Mouse (Mus musculus) stomach, postnatal 0 days (tissue): Measurements from ENCODE around the gene Cldn14. TPM values are rescaled to one million over a fixed set of nuclear protein-coding genes. Genes with fewer than 3 reads are reported as not detected.

Source experiments
- ATAC-seq: fragments of 200-750 bp; cut with Nextera tagmentation; 2 replicates; pipeline ENCODE4 v1.8.0; 2017; ENCODE audit not compliant: low FRiP score, low TSS enrichment
- DNase-seq: peaks from one replicate; pipeline ENCODE4 v3.0.0-alpha.2; 2016; ENCODE audit warnings: low spot score
- H3K27ac ChIP-seq: fragments of 300-500 bp; sonication (generic); replicated peaks from 2 replicates; pipeline ENCODE4 v1.5.1; 2014; ENCODE audit warnings: mild to moderate bottlenecking, control low read depth
- H3K27me3 ChIP-seq: fragments of 300-500 bp; sonication (generic); 2 replicates; pipeline ENCODE4 v1.6.1; 2014; ENCODE audit warnings: low read length; ENCODE audit not compliant: control insufficient read depth, insufficient read depth
- H3K36me3 ChIP-seq: fragments of 300-500 bp; sonication (generic); 2 replicates; pipeline ENCODE4 v1.6.1; 2014; ENCODE audit warnings: low read length, mixed read lengths; ENCODE audit not compliant: control insufficient read depth, insufficient read depth
- H3K4me1 ChIP-seq: fragments of 300-500 bp; sonication (generic); replicated peaks from 2 replicates; pipeline ENCODE4 v1.6.1; 2014; ENCODE audit warnings: antibody characterized with exemption; ENCODE audit not compliant: control insufficient read depth, insufficient read depth
- H3K4me2 ChIP-seq: fragments of 300-500 bp; sonication (generic); replicated peaks from 2 replicates; pipeline ENCODE4 v1.6.1; 2014; ENCODE audit warnings: low read depth, mild to moderate bottlenecking, control low read depth, moderate library complexity
- H3K4me3 ChIP-seq: fragments of 300-500 bp; sonication (generic); 2 replicates; pipeline ENCODE4 v1.5.1; 2014; ENCODE audit warnings: low read depth, low read length, control low read depth
- H3K9ac ChIP-seq: fragments of 300-500 bp; sonication (generic); 2 replicates; pipeline ENCODE4 v1.6.1; 2014; ENCODE audit warnings: mild to moderate bottlenecking, low read length, control low read depth, mixed read lengths
- H3K9me3 ChIP-seq: fragments of 300-500 bp; sonication (generic); 2 replicates; pipeline ENCODE4 v1.6.1; 2016; ENCODE audit warnings: low read length; ENCODE audit not compliant: control insufficient read depth
- CTCF ChIP-seq: IDR thresholded peaks from 2 replicates; pipeline ENCODE4 v1.5.1; 2016; ENCODE audit warnings: antibody characterized with exemption, low read depth, mild to moderate bottlenecking, moderate library complexity
- EP300 ChIP-seq: optimal IDR thresholded peaks from 2 replicates; pipeline ENCODE3; 2016; ENCODE audit warnings: antibody characterized with exemption
- WGBS: fragments of 180-500 bp; shearing (Covaris S2); extraction: QIAGEN DNeasy Blood & Tissue Kit; methylation state at CpG from one replicate; pipeline ENCODE4 v1.1.7; 2014; 5-methylcytosine and 5-hydroxymethylcytosine counted together
- polyA plus RNA-seq: library from polyadenylated mRNA; unstranded; fragments of >200 nt; fragmentation: Nextera tagmentation; extraction: Ambion mirVana; gene quantifications from 2 replicates; pipeline ENCODE4 v1.2.1, GENCODE M21; 2015

Cldn14 gene
- polyA plus RNA-seq, 1 experiment from 2014 or later = 0.10 TPM

GRCm38 (mm10) chr16:93979316-93979715 lies 29.3 kb downstream of the Cldn14 start:
- TF ChIP-seq CTCF (no peak), EP300 (no peak)
- H3K9ac ChIP-seq = no peak overlapping the region
- H3K4me1 ChIP-seq = no peaks in the 10 kb centered on the region
- no peak overlapping the region for H3K4me2 ChIP-seq
- H3K27me3 ChIP-seq = no peaks in the 10 kb centered on the region
- DNase-seq = no peak
- WGBS = 53% methylated on average over 2 of the region's 2 CpGs
- H3K27ac ChIP-seq = no peak overlapping the region
- ATAC-seq = peak; percentile 53
- H3K36me3 ChIP-seq = no peaks in the 10 kb centered on the region
- no peak overlapping the region for H3K4me3 ChIP-seq
- H3K9me3 ChIP-seq = no peaks in the 10 kb centered on the region

- TF ChIP-seq CTCF = no peak
- no peak for TF ChIP-seq EP300
- no peak for ATAC-seq
- Histone ChIP-seq H3K9ac (no peak overlapping the region), H3K27ac (no peak overlapping the region), H3K4me3 (no peak overlapping the region), H3K4me2 (no peak overlapping the region), H3K4me1 (no peaks in the 10 kb centered on the region), H3K9me3 (no peaks in the 10 kb centered on the region), H3K36me3 (no peaks in the 10 kb centered on the region), H3K27me3 (no peaks in the 10 kb centered on the region)
- WGBS = 88% methylated on average over 6 of the region's 6 CpGs
- DNase-seq = no peak
These were observed 31.1 kb downstream of the Cldn14 start for GRCm38 (mm10) chr16:93977587-93977986.

- no peaks in the 10 kb centered on the region for H3K9me3 ChIP-seq
- no peaks in the 10 kb centered on the region for H3K36me3 ChIP-seq
- no peak overlapping the region for H3K27ac ChIP-seq
- H3K4me2 ChIP-seq = no peak overlapping the region
- TF ChIP-seq EP300 = no peak
- peak; percentile 74 for TF ChIP-seq CTCF
- H3K9ac ChIP-seq = no peak overlapping the region
- H3K27me3 ChIP-seq = no peaks in the 10 kb centered on the region
- H3K4me1 ChIP-seq = no peaks in the 10 kb centered on the region
- ATAC-seq = no peak
- DNase-seq = no peak
- H3K4me3 ChIP-seq = no peak overlapping the region
- WGBS = 36% methylated on average over 3 of the region's 3 CpGs
These were observed 31.7 kb downstream of the Cldn14 start for GRCm38 (mm10) chr16:93976907-93977306.

DNA sequence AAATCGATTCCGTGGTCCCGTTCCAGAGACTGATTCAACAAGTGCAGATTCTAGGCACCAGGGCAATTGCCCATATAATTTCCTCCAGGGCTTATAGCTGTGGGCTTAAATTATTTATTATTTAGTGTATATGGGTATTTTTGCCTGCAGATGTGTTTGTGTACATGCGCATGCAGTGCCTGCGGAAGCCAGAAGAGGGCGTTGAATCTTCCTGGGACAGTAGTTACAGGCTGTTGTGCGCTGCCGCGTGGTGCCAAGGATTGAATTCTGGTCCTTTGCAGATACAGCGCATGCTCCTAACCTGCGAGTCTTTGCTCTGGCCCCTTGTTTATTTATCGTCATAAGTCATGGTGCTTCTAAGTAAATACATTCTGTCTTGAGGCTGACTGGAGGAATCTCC lies 33.2 kb downstream of the Cldn14 start:
- 81% methylated on average over 12 of the region's 12 CpGs for WGBS
- Histone ChIP-seq H3K9ac (no peak overlapping the region), H3K4me3 (no peak overlapping the region)

GRCm38 (mm10) chr16:93974278-93974677 lies 34.4 kb downstream of the Cldn14 start:
- Histone ChIP-seq H3K9ac (no peak overlapping the region), H3K4me2 (no peak overlapping the region), H3K4me1 (no peaks in the 10 kb centered on the region), H3K36me3 (no peaks in the 10 kb centered on the region), H3K4me3 (no peak overlapping the region), H3K9me3 (no peaks in the 10 kb centered on the region), H3K27me3 (no peaks in the 10 kb centered on the region), H3K27ac (no peak overlapping the region)
- DNase-seq (no peak), ATAC-seq (no peak)
- 63% methylated on average over 8 of the region's 8 CpGs for WGBS
- no peak for TF ChIP-seq CTCF
- TF ChIP-seq EP300 = no peak

More for the DNA sequence above, 33.2 kb downstream of the Cldn14 start:
- TF ChIP-seq CTCF (peak; percentile 21; the same call in 1 of the 2 replicates), EP300 (no peak)
- DNase-seq = no peak
- Histone ChIP-seq H3K9me3 (no peaks in the 10 kb centered on the region), H3K4me2 (no peak overlapping the region), H3K36me3 (no peaks in the 10 kb centered on the region), H3K4me1 (no peaks in the 10 kb centered on the region), H3K27ac (no peak overlapping the region), H3K27me3 (no peaks in the 10 kb centered on the region)
- ATAC-seq = no peak

- Histone ChIP-seq H3K4me2 (peak overlapping the region; percentile 25), H3K36me3 (no peaks in the 10 kb centered on the region), H3K4me3 (no peak overlapping the region; the same call in 1 of the 2 replicates), H3K9me3 (no peaks in the 10 kb centered on the region), H3K27ac (no peak overlapping the region), H3K4me1 (no peaks in the 10 kb centered on the region), H3K9ac (no peak overlapping the region), H3K27me3 (no peaks in the 10 kb centered on the region)
- 48% methylated on average over 5 of the region's 5 CpGs for WGBS
- ATAC-seq = no peak
- DNase-seq = peak; percentile 20
- TF ChIP-seq CTCF = no peak
- TF ChIP-seq EP300 = no peak
These were observed 35.1 kb downstream of the Cldn14 start for GRCm38 (mm10) chr16:93973554-93973953.
